Mouse (Mus musculus): ENCODE results near the gene Wnk1.

Gene Wnk1

DNA sequence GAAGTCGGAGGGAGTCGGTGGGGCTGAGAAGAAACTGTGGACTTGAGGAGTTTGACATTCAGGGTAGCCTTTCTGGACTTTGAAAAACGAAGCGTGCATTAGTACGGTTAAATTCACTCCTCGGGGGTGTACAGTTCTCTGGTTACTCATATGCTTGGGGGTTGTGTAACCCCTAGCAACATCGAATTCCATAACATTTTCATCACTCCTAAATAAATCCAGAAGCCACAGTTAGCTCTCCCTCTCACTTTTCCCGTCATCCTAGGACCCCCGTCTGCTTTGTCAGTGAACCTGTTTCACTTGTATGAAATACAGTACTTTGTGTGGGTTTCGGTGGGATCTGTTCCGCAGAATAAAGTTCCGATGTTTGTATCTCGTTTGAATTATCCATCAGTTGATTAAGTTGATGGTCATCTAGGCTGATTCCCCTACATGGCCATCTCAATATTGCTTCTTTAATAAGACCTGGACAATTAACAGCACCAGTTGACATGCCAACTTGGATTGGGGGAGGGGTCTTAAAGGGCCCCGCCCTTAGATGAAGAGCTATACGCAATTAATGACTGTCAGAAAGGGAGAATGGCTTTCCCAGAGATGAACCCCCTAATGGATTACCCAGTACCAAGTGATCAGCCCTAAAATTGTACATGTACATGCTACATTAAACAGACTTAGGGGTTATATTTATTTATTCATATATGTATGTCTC lies 135.2 kb downstream of the Wnk1 start:
- no peak for DNase-seq (ENCODE audit: low spot score in 2 of 2)

GRCm38 (mm10) chr6:119902204-119903080 lies 136.0 kb downstream of the Wnk1 start, which contains the start of gene Rad52:
Gene Rad52 (plus strand): TSS chr6:119902698.
- DNase-seq (ENCODE audit: low spot score in 2 of 2): peak; percentile 89 to 93

DNA sequence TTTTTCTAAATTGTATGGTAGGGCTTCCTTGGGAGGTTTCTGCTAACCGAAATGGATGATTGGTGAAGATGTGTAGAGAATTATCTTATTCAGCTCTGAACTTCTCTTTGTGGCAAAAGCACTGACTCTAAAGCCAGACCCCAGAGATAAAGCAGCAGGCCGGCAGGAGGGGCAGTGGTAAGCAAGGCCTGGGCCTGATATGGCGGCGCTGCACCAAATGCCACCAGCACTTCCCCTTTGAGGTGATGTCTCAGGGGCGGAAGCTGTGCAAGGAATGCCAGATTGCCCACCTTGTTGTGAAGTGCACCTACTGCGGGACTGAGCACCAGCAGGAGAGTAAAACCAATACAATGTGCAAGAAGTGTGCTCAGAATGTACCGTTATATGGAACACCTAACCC lies 145.8 kb downstream of the Wnk1 start:
- no peak for DNase-seq (ENCODE audit: low spot score in 2 of 2)

DNA sequence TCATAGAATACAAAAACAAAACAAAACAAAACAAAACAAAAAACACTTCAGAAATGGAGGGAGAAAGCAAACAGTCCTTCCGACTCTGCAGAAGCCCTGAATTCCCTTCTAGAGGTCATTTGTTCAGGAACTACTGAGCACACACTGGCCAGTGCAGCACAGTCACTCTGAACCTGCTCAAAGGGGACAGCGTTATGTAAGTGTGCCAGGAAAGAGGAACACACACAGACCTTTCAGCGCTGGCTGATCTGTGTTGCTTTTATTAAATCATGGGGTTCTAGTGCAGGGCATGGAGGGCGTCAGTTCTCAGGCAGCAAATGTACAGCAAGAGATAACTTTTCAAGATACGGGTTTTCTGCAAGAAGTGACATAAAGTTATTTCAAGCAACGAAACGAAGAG lies 155.3 kb downstream of the Wnk1 start:
- no peak for DNase-seq (ENCODE audit: low spot score in 2 of 2)
